Mouse (Mus musculus) heart, postnatal 0 days (tissue): ENCODE measurements around the gene Gm21973. TPM values are rescaled to one million over a fixed set of nuclear protein-coding genes. Genes with fewer than 3 reads are reported as not detected.

ENCODE experiments used
- ATAC-seq: fragments of 200-750 bp; cut with Nextera tagmentation; 2 replicates; pipeline ENCODE4 v1.8.0; 2017; ENCODE audit warnings: low read depth, moderate number of reproducible peaks, moderate library complexity; ENCODE audit not compliant: insufficient read depth
- DNase-seq: peaks from one replicate; pipeline ENCODE4 v3.0.0-alpha.2; 2016; ENCODE audit warnings: low spot score
- H3K27ac ChIP-seq: fragments of 300-500 bp; sonication (generic); 2 replicates; pipeline ENCODE4 v1.5.1; 2014; ENCODE audit warnings: low read depth, mild to moderate bottlenecking
- H3K27me3 ChIP-seq: fragments of 300-500 bp; sonication (generic); 2 replicates; pipeline ENCODE4 v1.6.1; 2014; ENCODE audit warnings: low read length, mixed read lengths; ENCODE audit not compliant: control insufficient read depth, insufficient read depth
- H3K36me3 ChIP-seq: fragments of 300-500 bp; sonication (generic); replicated peaks from 2 replicates; pipeline ENCODE4 v1.6.1; 2014; ENCODE audit warnings: low read length, mixed read lengths; ENCODE audit not compliant: control insufficient read depth, insufficient read depth
- H3K4me1 ChIP-seq: fragments of 300-500 bp; sonication (generic); 2 replicates; pipeline ENCODE4 v1.6.1; 2014; ENCODE audit warnings: antibody characterized with exemption; ENCODE audit not compliant: control insufficient read depth, insufficient read depth
- H3K4me2 ChIP-seq: fragments of 300-500 bp; sonication (generic); 2 replicates; pipeline ENCODE4 v1.6.1; 2014; ENCODE audit warnings: low read depth, mild to moderate bottlenecking, low read length, moderate library complexity
- H3K4me3 ChIP-seq: fragments of 300-500 bp; sonication (generic); 2 replicates; pipeline ENCODE4 v1.5.1; 2014; ENCODE audit warnings: low read depth, low read length
- H3K9ac ChIP-seq: fragments of 300-500 bp; sonication (generic); replicated peaks from 2 replicates; pipeline ENCODE4 v1.6.1; 2014; ENCODE audit warnings: low read depth, low read length, mixed read lengths
- H3K9me3 ChIP-seq: fragments of 300-500 bp; sonication (generic); replicated peaks from 2 replicates; pipeline ENCODE4 v1.6.1; 2016; ENCODE audit warnings: low read length; ENCODE audit not compliant: control insufficient read depth
- CTCF ChIP-seq: IDR thresholded peaks from 2 replicates; pipeline ENCODE4 v1.5.1; 2016; ENCODE audit warnings: antibody characterized with exemption, control low read depth, low read depth
- EP300 ChIP-seq: IDR thresholded peaks from 2 replicates; pipeline ENCODE4 v1.6.1; 2016; ENCODE audit warnings: antibody characterized with exemption, low read depth
- WGBS: fragments of 180-500 bp; shearing (Covaris S2); extraction: QIAGEN DNeasy Blood & Tissue Kit; methylation state at CpG from one replicate; pipeline ENCODE4 v1.1.7; 2014; 5-methylcytosine and 5-hydroxymethylcytosine counted together
- polyA plus RNA-seq: library from polyadenylated mRNA; unstranded; fragments of >200 nt; fragmentation: Nextera tagmentation; extraction: Ambion mirVana; gene quantifications from 2 replicates; pipeline ENCODE4 v1.2.1, GENCODE M21; 2015
- total RNA-seq: library from RNA; depleted of rRNA; stranded (reverse); fragments of >200 nt; gene quantifications from 2 replicates; pipeline ENCODE4 v1.2.3, GENCODE M21; 2014; ENCODE audit warnings: low replicate concordance

The Gm21973 gene
- total and polyA plus RNA-seq, 2 experiments from 2014 or later: not detected

- no peak overlapping the region for H3K9ac ChIP-seq
- WGBS: 78% methylated on average over 1 of the region's 1 CpGs
- H3K36me3 ChIP-seq: no peaks in the 10 kb centered on the region
- no peak for TF ChIP-seq EP300
- no peaks in the 10 kb centered on the region for H3K4me1 ChIP-seq
- H3K27ac ChIP-seq: no peak overlapping the region
- no peaks in the 10 kb centered on the region for H3K27me3 ChIP-seq
- H3K4me2 ChIP-seq: no peak overlapping the region
- H3K4me3 ChIP-seq: no peak overlapping the region
- ATAC-seq (no peak), DNase-seq (no peak)
- H3K9me3 ChIP-seq: no peaks in the 10 kb centered on the region
These were observed 7.4 kb downstream of the Gm21973 start for GRCm38 (mm10) chr15:10332566-10332965.

GRCm38 (mm10) chr15:10338606-10339005, 13.4 kb downstream of the Gm21973 start:
- Histone ChIP-seq H3K27me3 (no peaks in the 10 kb centered on the region), H3K36me3 (no peaks in the 10 kb centered on the region), H3K4me3 (no peak overlapping the region), H3K9ac (no peak overlapping the region), H3K27ac (no peak overlapping the region), H3K4me2 (no peak overlapping the region), H3K4me1 (no peaks in the 10 kb centered on the region), H3K9me3 (no peaks in the 10 kb centered on the region)
- WGBS: 55% methylated on average over 3 of the region's 3 CpGs
- TF ChIP-seq CTCF: no peak
- no peak for TF ChIP-seq EP300
- ATAC-seq (no peak), DNase-seq (no peak)

- ATAC-seq (no peak), DNase-seq (no peak)
- Histone ChIP-seq H3K9ac (no peak overlapping the region), H3K4me1 (no peaks in the 10 kb centered on the region), H3K9me3 (no peaks in the 10 kb centered on the region), H3K27me3 (no peaks in the 10 kb centered on the region), H3K4me2 (no peak overlapping the region), H3K4me3 (no peak overlapping the region), H3K36me3 (no peaks in the 10 kb centered on the region), H3K27ac (no peak overlapping the region)
- WGBS: 81% methylated on average over 6 of the region's 6 CpGs
- TF ChIP-seq CTCF: no peak
- TF ChIP-seq EP300: no peak
These were observed 21.9 kb downstream of the Gm21973 start for GRCm38 (mm10) chr15:10347044-10347443.

- TF ChIP-seq EP300 (no peak), CTCF (no peak)
- Histone ChIP-seq H3K4me3 (no peak within 1 kb of the TSS), H3K27ac (no peak within 1 kb of the TSS), H3K4me1 (no peaks in the 10 kb centered on the region), H3K9me3 (no peaks in the 10 kb centered on the region), H3K9ac (no peak within 1 kb of the TSS), H3K4me2 (no peak within 1 kb of the TSS), H3K36me3 (no peaks in the 10 kb centered on the region), H3K27me3 (no peaks in the 10 kb centered on the region)
- 59% methylated on average over 9 of the region's 9 CpGs for WGBS
- ATAC-seq (no peak), DNase-seq (no peak)
These were observed 33.1 kb downstream of the Gm21973 start, which contains the start of gene Agxt2 for GRCm38 (mm10) chr15:10358039-10358948. Gene Agxt2 (plus strand): TSS chr15:10358532.

GRCm38 (mm10) chr15:10366331-10366730, 41.2 kb downstream of the Gm21973 start:
- Histone ChIP-seq H3K27ac (no peak overlapping the region), H3K9me3 (no peaks in the 10 kb centered on the region), H3K4me1 (no peaks in the 10 kb centered on the region), H3K9ac (no peak overlapping the region), H3K4me3 (no peak overlapping the region), H3K27me3 (no peaks in the 10 kb centered on the region), H3K36me3 (no peaks in the 10 kb centered on the region), H3K4me2 (no peak overlapping the region)
- WGBS: 85% methylated on average over 2 of the region's 2 CpGs
- no peak for TF ChIP-seq CTCF
- ATAC-seq (no peak), DNase-seq (no peak)
